Mouse (Mus musculus) cerebellum, adult 18-20 months (tissue): Measurements from ENCODE around the gene Btbd35f25.
"Not testable (repeated sequence)": the region's sequence is repeated elsewhere in the genome, so short reads cannot be mapped to it uniquely, and the experiment has no call there.

Source experiments
- DNase-seq, 2 experiments: peaks; one replicate each; pipeline ENCODE4 v3.0.0; 2021

Btbd35f25 gene

GRCm38 (mm10) chrX:31717056-31717455, at the start of gene Btbd35f25:
Gene Btbd35f25, minus strand, starts transcription at chrX:31717156.
- not testable (repeated sequence) for DNase-seq

- no peak for DNase-seq
These were observed 49.3 kb upstream of the Btbd35f25 start for GRCm38 (mm10) chrX:31766255-31766654.

GRCm38 (mm10) chrX:31764001-31764400, 47.0 kb upstream of the Btbd35f25 start:
- no peak for DNase-seq

GRCm38 (mm10) chrX:31745079-31745478, 28.1 kb upstream of the Btbd35f25 start:
- no peak for DNase-seq

- no peak for DNase-seq
These were observed 20.0 kb upstream of the Btbd35f25 start for GRCm38 (mm10) chrX:31736958-31737357.
